Comparison of ENCODE assay signal across 22 mouse cellular contexts in genomic region chr11:7427771-7428170, GRCm38 (mm10).
DNase-seq lines count a peak whose midpoint lies in the region; ATAC-seq and TF ChIP-seq lines count a peak whose summit lies in the region.
"Had no signal": no experiment of that assay in that cellular context is flagged by ENCODE, and none has a peak within 500 bp of the region (broad histone marks: within the 10 kb centered on the region; RNA-seq: fewer than 3 reads in every experiment).

No protein-coding gene starts in this region.

- peak; percentile 12 for DNase-seq in kidney, postnatal 0 days (ENCODE audit: low spot score)
- no peak for DNase-seq in lung, adult 2 months
- DNase-seq in skeletal muscle tissue, adult 2 months (ENCODE audit: low read depth, low spot score), result peak; percentile 19
- DNase-seq: adrenal gland, adult 2 months; adrenal gland, postnatal 10 days; adrenal gland, postnatal 25 days; cerebellum, adult 11 months; cerebellum, adult 18-20 months; cerebellum, adult 8-10 months; cerebellum, adult 9-11 months; cerebellum, postnatal 14 days; cerebellum, postnatal 36 days; embryo, embryonic 11 days had no signal

- 77% methylated on average over 4 of the region's 4 CpGs for WGBS in kidney, postnatal 0 days
- 80% methylated on average over 4 of the region's 4 CpGs for WGBS in kidney, embryonic 15.5 days
- WGBS in lung, embryonic 16.5 days, result 47% methylated on average over 4 of the region's 4 CpGs
- WGBS in lung, adult 2 months, result 66% methylated on average over 4 of the region's 4 CpGs
- WGBS in midbrain, embryonic 13.5 days, result 90% methylated on average over 4 of the region's 4 CpGs

- H3K4me1 ChIP-seq in kidney, postnatal 0 days (replicated peaks; ENCODE audit: insufficient read depth, low read length), result peaks cover 2% of the 10 kb centered on the region; the same call in 1 of the 2 replicates
- peaks cover 11% of the 10 kb centered on the region for H3K4me1 ChIP-seq in kidney, embryonic 15.5 days
- H3K4me1 ChIP-seq in lung, embryonic 16.5 days (replicated peaks; ENCODE audit: control insufficient read depth, insufficient read depth, low read length), result no peaks in the 10 kb centered on the region
- H3K4me1 ChIP-seq in lung, adult 2 months (ENCODE audit: control insufficient read depth, insufficient read depth, low read length), result no peaks in the 10 kb centered on the region
- H3K4me1 ChIP-seq in midbrain, embryonic 13.5 days (replicated peaks), result peaks cover 6% of the 10 kb centered on the region

- no peak for ATAC-seq in kidney, postnatal 0 days (replicated peaks; ENCODE audit: low FRiP score, low read depth)
- no peak for ATAC-seq in kidney, embryonic 15.5 days (replicated peaks; ENCODE audit: low FRiP score)
- ATAC-seq in lung, embryonic 16.5 days (ENCODE audit: low read depth), result peak; percentile 34; the same call in 1 of the 2 replicates
- no peak for ATAC-seq in midbrain, embryonic 13.5 days
- ATAC-seq: forebrain, embryonic 14.5 days had no signal

- no peaks in the 10 kb centered on the region for H3K36me3 ChIP-seq in kidney, postnatal 0 days (ENCODE audit: insufficient read depth, low read length)
- H3K36me3 ChIP-seq in kidney, embryonic 15.5 days, result no peaks in the 10 kb centered on the region
- H3K36me3 ChIP-seq in lung, embryonic 16.5 days (ENCODE audit: control insufficient read depth, insufficient read depth, low read length), result no peaks in the 10 kb centered on the region
- H3K36me3 ChIP-seq in midbrain, embryonic 13.5 days, result no peaks in the 10 kb centered on the region
- H3K36me3 ChIP-seq: embryonic facial prominence, embryonic 13.5 days; embryonic facial prominence, embryonic 15.5 days; forebrain, embryonic 10.5 days; forebrain, embryonic 12.5 days had no signal

- no peak overlapping the region for H3K27ac ChIP-seq in kidney, postnatal 0 days
- H3K27ac ChIP-seq in kidney, embryonic 15.5 days, result no peak overlapping the region
- no peak overlapping the region for H3K27ac ChIP-seq in lung, embryonic 16.5 days (ENCODE audit: low read length)
- no peak overlapping the region for H3K27ac ChIP-seq in midbrain, embryonic 13.5 days
- H3K27ac ChIP-seq: embryonic facial prominence, embryonic 13.5 days; embryonic facial prominence, embryonic 15.5 days; forebrain, embryonic 10.5 days; forebrain, embryonic 12.5 days had no signal

- no peaks in the 10 kb centered on the region for H3K27me3 ChIP-seq in kidney, postnatal 0 days (ENCODE audit: insufficient read depth, low read length)
- no peaks in the 10 kb centered on the region for H3K27me3 ChIP-seq in kidney, embryonic 15.5 days
- H3K27me3 ChIP-seq in lung, embryonic 16.5 days (ENCODE audit: control insufficient read depth, insufficient read depth, low read depth, low read length), result no peaks in the 10 kb centered on the region
- H3K27me3 ChIP-seq in midbrain, embryonic 13.5 days, result no peaks in the 10 kb centered on the region
- H3K27me3 ChIP-seq: embryonic facial prominence, embryonic 13.5 days; embryonic facial prominence, embryonic 15.5 days; forebrain, embryonic 12.5 days had no signal

- no peaks in the 10 kb centered on the region for H3K9me3 ChIP-seq in kidney, postnatal 0 days (replicated peaks; ENCODE audit: low read length)
- H3K9me3 ChIP-seq in kidney, embryonic 15.5 days (replicated peaks), result no peaks in the 10 kb centered on the region
- H3K9me3 ChIP-seq in lung, embryonic 16.5 days (ENCODE audit: control insufficient read depth, low read length), result no peaks in the 10 kb centered on the region
- no peaks in the 10 kb centered on the region for H3K9me3 ChIP-seq in midbrain, embryonic 13.5 days
- H3K9me3 ChIP-seq: embryonic facial prominence, embryonic 13.5 days; embryonic facial prominence, embryonic 15.5 days; forebrain, embryonic 10.5 days; forebrain, embryonic 12.5 days had no signal

- no peak overlapping the region for H3K4me3 ChIP-seq in kidney, postnatal 0 days (replicated peaks; ENCODE audit: low read depth, low read length)
- H3K4me3 ChIP-seq in kidney, embryonic 15.5 days (replicated peaks), result no peak overlapping the region
- H3K4me3 ChIP-seq in lung, embryonic 16.5 days (ENCODE audit: low read length), result no peak overlapping the region
- no peak overlapping the region for H3K4me3 ChIP-seq in lung, adult 2 months (replicated peaks; ENCODE audit: extremely low read depth, low read depth, low read length)
- no peak overlapping the region for H3K4me3 ChIP-seq in midbrain, embryonic 13.5 days (replicated peaks)
- H3K4me3 ChIP-seq: embryonic facial prominence, embryonic 13.5 days; embryonic facial prominence, embryonic 15.5 days; erythroblast, embryonic 14.5 days; forebrain, embryonic 10.5 days; forebrain, embryonic 12.5 days had no signal

- no peak for TF ChIP-seq POLR2A in lung, adult 2 months (IDR thresholded peaks at IDR 0.05; ENCODE audit: borderline replicate concordance, extremely low read depth, low read depth, low read length)

- no peak overlapping the region for H3K9ac ChIP-seq in kidney, postnatal 0 days (ENCODE audit: low read depth, low read length)
- no peak overlapping the region for H3K9ac ChIP-seq in kidney, embryonic 15.5 days
- no peak overlapping the region for H3K9ac ChIP-seq in lung, embryonic 16.5 days (ENCODE audit: low read length)
- no peak overlapping the region for H3K9ac ChIP-seq in midbrain, embryonic 13.5 days (replicated peaks)
- H3K9ac ChIP-seq: embryonic facial prominence, embryonic 13.5 days; embryonic facial prominence, embryonic 15.5 days; forebrain, embryonic 12.5 days had no signal

- no peak for TF ChIP-seq CTCF in kidney, postnatal 0 days (IDR thresholded peaks at IDR 0.05; ENCODE audit: low read depth)
- TF ChIP-seq CTCF in lung, adult 2 months (IDR thresholded peaks at IDR 0.05; ENCODE audit: insufficient read depth, low read length), result no peak

- H3K4me2 ChIP-seq in kidney, postnatal 0 days (ENCODE audit: low read length), result no peak overlapping the region
- H3K4me2 ChIP-seq in kidney, embryonic 15.5 days, result no peak overlapping the region
- H3K4me2 ChIP-seq in lung, embryonic 16.5 days (ENCODE audit: low read depth, low read length), result no peak overlapping the region
- H3K4me2 ChIP-seq in midbrain, embryonic 13.5 days (replicated peaks), result no peak overlapping the region
- H3K4me2 ChIP-seq: embryonic facial prominence, embryonic 13.5 days; embryonic facial prominence, embryonic 15.5 days; forebrain, embryonic 12.5 days had no signal
